In the genomic region with DNA sequence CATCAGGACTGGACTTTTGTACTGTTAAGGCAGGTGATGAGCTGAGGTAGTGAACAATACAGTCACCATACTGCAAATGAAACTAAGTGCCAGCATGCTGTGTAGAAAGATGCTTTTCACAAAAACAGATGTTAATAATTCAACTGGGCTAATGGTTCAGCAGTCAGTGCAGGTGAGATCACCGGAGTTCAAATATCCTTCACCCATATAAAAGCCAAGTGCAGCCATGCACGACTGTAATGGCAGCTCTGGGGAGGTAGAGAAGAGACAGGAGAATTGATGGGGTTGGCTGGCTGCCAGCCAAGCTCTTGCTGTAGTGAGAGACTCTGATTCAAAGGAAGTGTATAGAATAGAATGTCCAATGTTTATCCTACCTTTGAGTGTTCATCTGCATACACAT, we compare ENCODE assay signal across 13 mouse cellular contexts.
"Had no signal": no experiment of that assay in that cellular context is flagged by ENCODE, and none has a peak within 500 bp of the region (broad histone marks: within the 10 kb centered on the region; RNA-seq: fewer than 3 reads in every experiment).

No protein-coding gene starts in this region.

- H3K27me3 ChIP-seq: limb, embryonic 15.5 days; liver, embryonic 12.5 days; lung, embryonic 15.5 days; midbrain, embryonic 13.5 days; neural tube, embryonic 15.5 days; stomach, embryonic 15.5 days had no signal

- H3K4me1 ChIP-seq: limb, embryonic 15.5 days; liver, embryonic 12.5 days; lung, embryonic 15.5 days; midbrain, embryonic 13.5 days; neural tube, embryonic 15.5 days; stomach, embryonic 15.5 days had no signal

- H3K36me3 ChIP-seq: limb, embryonic 15.5 days; liver, embryonic 12.5 days; lung, embryonic 15.5 days; midbrain, embryonic 13.5 days; neural tube, embryonic 15.5 days; stomach, embryonic 15.5 days had no signal

- H3K4me3 ChIP-seq: limb, embryonic 15.5 days; liver, embryonic 12.5 days; lung, embryonic 15.5 days; midbrain, embryonic 13.5 days; neural tube, embryonic 15.5 days; stomach, embryonic 15.5 days had no signal

- ATAC-seq: intestine, postnatal 0 days; liver, embryonic 12.5 days; midbrain, embryonic 13.5 days had no signal

- DNase-seq: layer of hippocampus, adult 9-11 months; layer of hippocampus, postnatal 36 days; right cerebral cortex, postnatal 14 days; thymus, adult 2 months; thymus, postnatal 25 days had no signal

- H3K9me3 ChIP-seq: limb, embryonic 15.5 days; liver, embryonic 12.5 days; lung, embryonic 15.5 days; midbrain, embryonic 13.5 days; neural tube, embryonic 15.5 days; stomach, embryonic 15.5 days had no signal

- H3K27ac ChIP-seq: hindbrain, embryonic 14.5 days; limb, embryonic 15.5 days; liver, embryonic 12.5 days; lung, embryonic 15.5 days; midbrain, embryonic 13.5 days; neural tube, embryonic 15.5 days; stomach, embryonic 15.5 days had no signal

- H3K4me2 ChIP-seq: hindbrain, embryonic 14.5 days; limb, embryonic 15.5 days; liver, embryonic 12.5 days; lung, embryonic 15.5 days; midbrain, embryonic 13.5 days; neural tube, embryonic 15.5 days; stomach, embryonic 15.5 days had no signal

- H3K9ac ChIP-seq: hindbrain, embryonic 14.5 days; limb, embryonic 15.5 days; liver, embryonic 12.5 days; lung, embryonic 15.5 days; midbrain, embryonic 13.5 days; neural tube, embryonic 15.5 days; stomach, embryonic 15.5 days had no signal
